ENCODE assay signal across 8 mouse cellular contexts in the genomic region with DNA sequence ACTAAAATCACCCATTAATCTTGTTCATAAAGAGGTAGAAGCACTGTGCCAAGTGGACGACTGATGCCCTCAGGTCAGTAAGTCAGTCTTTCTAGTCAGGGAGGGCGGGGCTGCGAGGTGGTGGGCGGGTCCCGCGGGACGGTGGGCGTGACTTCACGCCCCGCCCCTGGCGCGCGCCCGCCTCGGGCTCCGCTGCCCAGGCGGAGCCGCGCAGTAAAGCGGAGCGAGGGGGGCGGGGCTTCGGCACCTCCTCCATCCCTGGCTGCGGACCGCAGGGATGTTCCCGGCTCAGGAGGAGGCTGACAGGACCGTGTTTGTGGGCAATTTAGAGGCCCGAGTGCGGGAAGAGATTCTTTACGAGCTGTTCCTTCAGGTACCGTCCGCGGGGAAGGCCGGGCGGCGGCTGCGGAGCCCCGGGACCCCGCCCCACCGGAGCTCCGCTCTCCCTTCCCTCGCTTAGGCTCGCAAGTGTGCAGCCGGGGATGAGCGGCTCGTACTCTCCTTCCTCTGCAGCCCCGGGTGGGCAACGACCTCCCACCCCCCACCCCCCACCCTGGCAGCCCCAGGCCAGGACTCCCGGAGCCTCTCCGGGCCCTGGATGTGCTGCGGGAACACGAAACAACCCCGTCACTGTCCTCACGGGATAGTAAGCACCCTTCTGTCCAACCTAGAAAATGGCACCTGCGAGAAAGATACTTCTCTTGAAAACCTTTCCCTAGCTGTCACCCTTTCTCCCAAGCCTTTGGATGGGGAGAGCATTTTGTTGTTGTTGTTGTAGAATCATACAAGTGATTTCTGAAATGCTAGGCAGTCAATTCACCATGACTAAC. TPM values are rescaled to one million over a fixed set of nuclear protein-coding genes. Genes with fewer than 3 reads are reported as not detected.
DNase-seq lines count a peak whose midpoint lies in the region; ATAC-seq and TF ChIP-seq lines count a peak whose summit lies in the region.

A gene (plus strand): TSS at position 174 of the 830 bp plus-strand sequence.

- peak within 1 kb of the TSS; percentile 58 for H3K4me2 ChIP-seq in embryonic facial prominence, embryonic 11.5 days (ENCODE audit: low read depth, low read length)
- peak within 1 kb of the TSS; percentile 99 for H3K4me2 ChIP-seq in intestine, postnatal 0 days (replicated peaks; ENCODE audit: low read depth)

- no peaks in the 10 kb centered on the region for H3K27me3 ChIP-seq in embryonic facial prominence, embryonic 11.5 days (ENCODE audit: control insufficient read depth, insufficient read depth, low read length)
- no peaks in the 10 kb centered on the region; the same call in 1 of the 2 replicates for H3K27me3 ChIP-seq in intestine, postnatal 0 days (replicated peaks; ENCODE audit: control insufficient read depth, insufficient read depth, low read length)
- H3K27me3 ChIP-seq in midbrain, embryonic 10.5 days (ENCODE audit: low read depth, poor library complexity, severe bottlenecking): peaks cover 12% of the 10 kb centered on the region

- no peaks in the 10 kb centered on the region for H3K9me3 ChIP-seq in embryonic facial prominence, embryonic 11.5 days (replicated peaks; ENCODE audit: control insufficient read depth, low read length)
- H3K9me3 ChIP-seq in intestine, postnatal 0 days (ENCODE audit: control insufficient read depth): no peaks in the 10 kb centered on the region
- H3K9me3 ChIP-seq in midbrain, embryonic 10.5 days (replicated peaks): no peaks in the 10 kb centered on the region

- no peak within 1 kb of the TSS for H3K27ac ChIP-seq in embryonic facial prominence, embryonic 11.5 days (replicated peaks; ENCODE audit: low read depth, low read length)
- no peak within 1 kb of the TSS for H3K27ac ChIP-seq in intestine, postnatal 0 days (ENCODE audit: low read depth, low read length)
- peak within 1 kb of the TSS; percentile 76 for H3K27ac ChIP-seq in midbrain, embryonic 10.5 days (replicated peaks)

- under 1% methylated on average over 52 of the region's 55 CpGs for WGBS in embryonic facial prominence, embryonic 11.5 days
- under 1% methylated on average over 54 of the region's 55 CpGs for WGBS in intestine, postnatal 0 days
- under 1% methylated on average over 55 of the region's 55 CpGs for WGBS in midbrain, embryonic 10.5 days

- intact Hi-C loops in left cerebral cortex, postnatal 36 days (cut with DNase I): no loop called here

- H3K4me1 ChIP-seq in embryonic facial prominence, embryonic 11.5 days (ENCODE audit: control insufficient read depth, insufficient read depth, low read length): no peaks in the 10 kb centered on the region
- H3K4me1 ChIP-seq in intestine, postnatal 0 days (replicated peaks; ENCODE audit: control insufficient read depth, insufficient read depth, low read length): no peaks in the 10 kb centered on the region
- peaks cover 16% of the 10 kb centered on the region for H3K4me1 ChIP-seq in midbrain, embryonic 10.5 days

- H3K36me3 ChIP-seq in embryonic facial prominence, embryonic 11.5 days (replicated peaks; ENCODE audit: control insufficient read depth, insufficient read depth, low read depth, low read length): no peaks in the 10 kb centered on the region
- H3K36me3 ChIP-seq in intestine, postnatal 0 days (ENCODE audit: control insufficient read depth, insufficient read depth): no peaks in the 10 kb centered on the region
- H3K36me3 ChIP-seq in midbrain, embryonic 10.5 days: no peaks in the 10 kb centered on the region

- peak within 1 kb of the TSS; percentile 71 for H3K4me3 ChIP-seq in embryonic facial prominence, embryonic 11.5 days (ENCODE audit: low read depth, low read length)
- peak within 1 kb of the TSS; percentile 68 for H3K4me3 ChIP-seq in intestine, postnatal 0 days (ENCODE audit: low read depth, low read length)
- peak within 1 kb of the TSS; percentile 78 for H3K4me3 ChIP-seq in midbrain, embryonic 10.5 days

- H3K9ac ChIP-seq in embryonic facial prominence, embryonic 11.5 days (replicated peaks; ENCODE audit: low read length): peak within 1 kb of the TSS; percentile 57
- H3K9ac ChIP-seq in intestine, postnatal 0 days (ENCODE audit: low read depth, low read length): no peak within 1 kb of the TSS

- ATAC-seq in embryonic facial prominence, embryonic 11.5 days (replicated peaks; ENCODE audit: insufficient number of reproducible peaks, low FRiP score, low TSS enrichment, low read depth): peak; percentile 94
- ATAC-seq in intestine, postnatal 0 days: peak; percentile 100

- TF ChIP-seq CTCF in intestine, postnatal 0 days (IDR thresholded peaks at IDR 0.05; ENCODE audit: low read depth): no peak

- peak; percentile 87 for DNase-seq in adrenal gland, postnatal 25 days
- peak; percentile 85 for DNase-seq in embryonic facial prominence, embryonic 11.5 days (ENCODE audit: low spot score)
- DNase-seq in gonadal fat pad, adult 2 months (ENCODE audit: low read depth): peak; percentile 6
- peak; percentile 80 to 83 for DNase-seq in left cerebral cortex, postnatal 36 days (ENCODE audit: low spot score in 2 of 2)
- peak; percentile 80 for DNase-seq in midbrain, embryonic 10.5 days (ENCODE audit: low spot score)
- peak; percentile 68 for DNase-seq in right cerebral cortex, postnatal 36 days (ENCODE audit: low spot score in 2 of 2)
- peak; percentile 64 to 73 for DNase-seq in urinary bladder, postnatal 4 days (ENCODE audit: low spot score in 2 of 2)

RNA-seq across cellular contexts. Expression of the gene that starts here (rescaled TPM):
- 0.95 and 2.8 TPM in 2 replicates for total RNA-seq in adrenal gland, postnatal 25 days (2021)
- polyA plus RNA-seq in embryonic facial prominence, embryonic 11.5 days (2014; fragmentation: Nextera tagmentation; extraction: Ambion mirVana): 0.41 and 0.60 TPM in 2 replicates
- 41.0 and 60.9 TPM in 2 replicates for polyA plus RNA-seq in gonadal fat pad, adult 2 months (2012; rRNA removed)
- polyA plus RNA-seq in intestine, postnatal 0 days (2015; fragmentation: Nextera tagmentation; extraction: Ambion mirVana): 0.26 and 0.39 TPM in 2 replicates
- total RNA-seq in left cerebral cortex, postnatal 36 days (2021): 1 to 10 TPM; 4.4 to 6.5 TPM
- 0.53 and 0.87 TPM in 2 replicates for polyA plus RNA-seq in midbrain, embryonic 10.5 days (2016; fragmentation: Nextera tagmentation; extraction: Ambion mirVana)

Comparison
In these comparisons a context has a peak if more than half of its experiments do, and no peak if none do; other contexts are left out.
1. RNA of the gene that starts here (polyA plus RNA-seq): 41.0 to 60.9 TPM in gonadal fat pad, adult 2 months; 0.53 to 0.87 TPM in midbrain, embryonic 10.5 days, 0.41 to 0.60 TPM in embryonic facial prominence, embryonic 11.5 days and 0.26 to 0.39 TPM in intestine, postnatal 0 days; every median in the first group is over 10 times any median in the second.
2. Peak in DNase-seq, ATAC-seq, H3K4me3 ChIP-seq, H3K9ac ChIP-seq and H3K4me2 ChIP-seq in embryonic facial prominence, embryonic 11.5 days; RNA of the gene not detected or under 1 TPM.
3. Peak in ATAC-seq, H3K4me3 ChIP-seq and H3K4me2 ChIP-seq in intestine, postnatal 0 days; RNA of the gene not detected or under 1 TPM.
4. Peak in DNase-seq, H3K4me3 ChIP-seq and H3K27ac ChIP-seq in midbrain, embryonic 10.5 days; RNA of the gene not detected or under 1 TPM.
5. DNase-seq: peak in every context shown above with its lines; median percentile 87 in adrenal gland, postnatal 25 days; 85 in embryonic facial prominence, embryonic 11.5 days; 82 in left cerebral cortex, postnatal 36 days; 80 in midbrain, embryonic 10.5 days; 68 in urinary bladder, postnatal 4 days; 68 in right cerebral cortex, postnatal 36 days; 6 in gonadal fat pad, adult 2 months.
6. Peak in every context shown above with its lines, with median percentiles within 50 percentile points of each other: H3K4me3 ChIP-seq.